Mouse (Mus musculus) liver, postnatal 0 days (tissue): ENCODE measurements around the gene Shisa9.

Source experiments
- CTCF ChIP-seq: sonication (generic); IDR thresholded peaks from 2 replicates; pipeline ENCODE4 v1.5.1; 2016; ENCODE audit warnings: antibody characterized with exemption, low read depth
- EP300 ChIP-seq: IDR thresholded peaks from 2 replicates; pipeline ENCODE4 v1.6.1; 2016; ENCODE audit warnings: antibody characterized with exemption, low read depth, mild to moderate bottlenecking

GRCm38 (mm10) chr16:12315627-12316026, 331.7 kb downstream of the Shisa9 start:
- no peak for TF ChIP-seq EP300
- TF ChIP-seq CTCF = no peak
